Mouse (Mus musculus): ENCODE measurements around the gene Pex10. TPM values are rescaled to one million over a fixed set of nuclear protein-coding genes. Genes with fewer than 3 reads are reported as not detected.
A peak's percentile ranks its signal among the peaks of the same experiment; 100 is the strongest.

Gene Pex10
- polyA plus RNA-seq, 1 experiment from 2014 or later = 6.6 TPM

DNA sequence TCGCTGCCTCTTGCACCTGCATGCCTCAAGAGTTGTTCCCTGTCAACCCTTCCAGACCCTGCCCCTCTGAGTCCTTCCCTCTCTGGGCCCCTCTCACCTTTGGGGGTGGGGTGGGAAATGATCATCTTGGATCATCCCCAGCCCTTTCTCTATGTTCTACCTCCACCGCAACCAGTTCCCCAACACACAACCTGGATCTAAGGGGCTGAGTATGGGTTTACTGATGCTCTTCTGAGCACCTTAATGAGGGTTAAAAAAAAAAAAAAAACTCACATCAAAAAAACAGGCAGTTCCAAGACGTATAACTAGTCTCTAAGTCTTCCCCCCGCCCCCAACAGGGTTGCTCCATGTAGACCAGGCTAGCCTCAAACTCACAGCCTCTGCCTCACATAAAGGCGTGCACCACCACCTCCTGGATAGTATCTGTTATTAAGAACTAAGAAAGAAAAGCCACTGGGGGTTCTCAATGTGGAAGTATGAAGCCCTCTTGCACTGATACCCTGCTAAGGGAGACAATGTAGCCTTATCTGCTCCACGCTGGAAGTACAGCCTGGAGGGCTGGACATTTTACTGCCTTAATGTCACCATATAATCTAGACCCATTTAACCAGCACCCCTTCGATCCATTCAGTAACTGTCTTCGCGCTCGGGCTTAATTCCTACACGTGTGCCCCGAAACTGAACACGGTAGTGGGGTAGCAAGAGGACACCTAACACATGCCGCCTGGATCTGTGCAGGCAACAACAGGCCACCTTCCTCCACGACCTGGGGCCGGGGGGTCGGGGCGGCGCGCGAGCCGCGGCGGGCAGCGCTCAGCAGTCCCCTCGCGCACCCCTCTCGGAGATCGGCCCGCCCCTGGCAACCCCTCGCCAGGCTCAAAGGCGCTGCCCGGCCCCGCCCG, 18.6 kb downstream of the Pex10 start:
- 6% methylated on average over 35 of the region's 35 CpGs for WGBS
- H3K4me3 ChIP-seq (ENCODE audit: low read depth, low read length) = peak overlapping the region; percentile 78
- no peaks in the 10 kb centered on the region for H3K9me3 ChIP-seq (ENCODE audit: control insufficient read depth, low read length)
- H3K4me2 ChIP-seq (ENCODE audit: low read depth, low read length) = peak overlapping the region; percentile 66
- peak overlapping the region; percentile 79 for H3K27ac ChIP-seq (ENCODE audit: low read depth, low read length)
- ATAC-seq (ENCODE audit: low read depth) = 0 out of 2 replicates have a peak, but pooled peaks have one; percentile 0
- H3K36me3 ChIP-seq (ENCODE audit: control insufficient read depth, insufficient read depth, low read length) = peaks cover 5% of the 10 kb centered on the region
- peak overlapping the region; percentile 80 for H3K9ac ChIP-seq (replicated peaks; ENCODE audit: low read depth, low read length)
- no peaks in the 10 kb centered on the region; the same call in 1 of the 2 replicates for H3K27me3 ChIP-seq (ENCODE audit: control insufficient read depth, insufficient read depth, low read length)
- peaks cover 16% of the 10 kb centered on the region for H3K4me1 ChIP-seq (ENCODE audit: control insufficient read depth, insufficient read depth, low read length)

- Histone ChIP-seq H3K9me3 (ENCODE audit: control insufficient read depth, low read length) (no peaks in the 10 kb centered on the region), H3K36me3 (ENCODE audit: control insufficient read depth, insufficient read depth, low read length) (no peaks in the 10 kb centered on the region; the same call in 1 of the 2 replicates), H3K4me3 (ENCODE audit: low read depth, low read length) (peak within 1 kb of the TSS; percentile 78), H3K27ac (ENCODE audit: low read depth, low read length) (peak within 1 kb of the TSS; percentile 79), H3K9ac (replicated peaks; ENCODE audit: low read depth, low read length) (peak within 1 kb of the TSS; percentile 80), H3K4me2 (ENCODE audit: low read depth, low read length) (peak within 1 kb of the TSS; percentile 83), H3K27me3 (ENCODE audit: control insufficient read depth, insufficient read depth, low read length) (no peaks in the 10 kb centered on the region; the same call in 1 of the 2 replicates), H3K4me1 (ENCODE audit: control insufficient read depth, insufficient read depth, low read length) (peaks cover 16% of the 10 kb centered on the region)
- peak; percentile 97 for ATAC-seq (ENCODE audit: low read depth)
- WGBS = under 1% methylated on average over 74 of the region's 85 CpGs
These were observed 19.6 kb downstream of the Pex10 start, which contains the start of the genes Rer1 and Morn1 for GRCm38 (mm10) chr4:155086108-155087024. Gene Rer1, minus strand, starts transcription at chr4:155086382. Gene Morn1, plus strand, starts transcription at chr4:155086577.

- Histone ChIP-seq H3K4me2 (ENCODE audit: low read depth, low read length) (no peak overlapping the region), H3K9me3 (ENCODE audit: control insufficient read depth, low read length) (no peaks in the 10 kb centered on the region), H3K27ac (ENCODE audit: low read depth, low read length) (no peak overlapping the region), H3K27me3 (ENCODE audit: control insufficient read depth, insufficient read depth, low read length) (no peaks in the 10 kb centered on the region; the same call in 1 of the 2 replicates), H3K9ac (replicated peaks; ENCODE audit: low read depth, low read length) (no peak overlapping the region), H3K4me3 (ENCODE audit: low read depth, low read length) (no peak overlapping the region), H3K4me1 (ENCODE audit: control insufficient read depth, insufficient read depth, low read length) (peaks cover 16% of the 10 kb centered on the region), H3K36me3 (ENCODE audit: control insufficient read depth, insufficient read depth, low read length) (no peaks in the 10 kb centered on the region; the same call in 1 of the 2 replicates)
- ATAC-seq (ENCODE audit: low read depth) = no peak
- WGBS = 92% methylated on average over 5 of the region's 5 CpGs
These were observed 22.4 kb downstream of the Pex10 start for GRCm38 (mm10) chr4:155089241-155089640.

DNA sequence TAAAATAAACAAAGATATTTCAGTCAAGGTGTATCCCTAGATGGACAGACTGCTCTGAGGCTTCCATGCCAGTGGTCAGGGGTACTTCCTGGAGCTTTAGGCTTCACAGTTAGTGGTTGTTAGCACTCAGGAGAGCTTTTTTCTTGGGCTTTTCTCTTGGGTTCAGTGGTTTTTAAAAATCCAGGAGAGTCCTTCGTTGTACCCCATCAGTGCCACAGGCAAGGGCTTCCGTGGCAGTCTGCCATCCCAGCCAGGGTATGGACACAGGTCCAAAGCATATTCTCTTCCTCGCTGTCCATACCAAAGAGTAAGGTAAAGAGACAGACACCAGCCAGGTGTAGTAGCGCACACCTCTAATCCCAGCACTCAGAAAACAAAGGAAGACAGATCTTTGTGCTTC, 23.3 kb downstream of the Pex10 start:
- 94% methylated on average over 4 of the region's 4 CpGs for WGBS
- no peaks in the 10 kb centered on the region for H3K9me3 ChIP-seq (ENCODE audit: control insufficient read depth, low read length)
- no peaks in the 10 kb centered on the region; the same call in 1 of the 2 replicates for H3K36me3 ChIP-seq (ENCODE audit: control insufficient read depth, insufficient read depth, low read length)

DNA sequence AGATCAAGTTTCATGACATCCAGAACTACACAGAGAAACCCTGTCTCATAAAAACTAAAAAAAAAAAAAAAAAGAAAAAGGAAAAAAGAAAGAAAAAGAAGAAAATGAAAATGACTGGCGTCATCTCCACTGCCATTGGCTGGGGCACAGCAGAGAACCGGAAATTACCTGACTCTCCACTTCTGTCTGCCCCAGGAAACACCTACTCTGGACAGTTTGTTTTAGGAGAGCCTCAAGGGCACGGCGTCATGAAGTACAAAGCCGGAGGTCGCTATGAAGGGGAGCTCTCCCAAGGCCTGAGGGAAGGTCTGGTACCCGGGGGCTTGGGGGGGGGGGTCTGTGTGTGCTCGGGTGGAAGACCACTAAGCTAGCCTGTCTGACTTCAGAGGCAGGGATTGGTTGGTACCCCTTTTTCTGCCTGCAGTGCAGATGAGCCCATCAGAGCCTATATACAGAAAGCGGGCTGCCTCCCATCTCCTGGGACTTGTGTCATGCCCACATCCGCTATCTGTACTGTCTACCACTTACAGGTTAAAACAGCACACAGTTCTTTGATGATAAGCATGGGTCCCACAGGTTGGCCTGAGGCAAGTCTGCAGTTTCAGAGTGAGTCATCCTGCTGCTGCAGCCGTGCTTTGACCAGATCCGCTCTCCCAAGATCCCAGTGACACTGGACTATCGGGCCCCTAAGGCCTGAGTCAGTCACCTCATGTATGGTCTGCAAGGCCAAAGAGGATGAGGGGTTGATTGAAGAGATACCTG, 24.1 kb downstream of the Pex10 start:
- Histone ChIP-seq H3K4me2 (ENCODE audit: low read depth, low read length) (no peak overlapping the region), H3K27ac (ENCODE audit: low read depth, low read length) (no peak overlapping the region), H3K27me3 (ENCODE audit: control insufficient read depth, insufficient read depth, low read length) (no peaks in the 10 kb centered on the region; the same call in 1 of the 2 replicates), H3K4me3 (ENCODE audit: low read depth, low read length) (no peak overlapping the region), H3K9me3 (ENCODE audit: control insufficient read depth, low read length) (no peaks in the 10 kb centered on the region), H3K9ac (replicated peaks; ENCODE audit: low read depth, low read length) (no peak overlapping the region), H3K4me1 (ENCODE audit: control insufficient read depth, insufficient read depth, low read length) (peaks cover 8% of the 10 kb centered on the region), H3K36me3 (ENCODE audit: control insufficient read depth, insufficient read depth, low read length) (no peaks in the 10 kb centered on the region; the same call in 1 of the 2 replicates)
- no peak for ATAC-seq (ENCODE audit: low read depth)
- WGBS = 94% methylated on average over 13 of the region's 13 CpGs

More for the DNA sequence above, 23.3 kb downstream of the Pex10 start:
- peaks cover 11% of the 10 kb centered on the region for H3K4me1 ChIP-seq (ENCODE audit: control insufficient read depth, insufficient read depth, low read length)
- H3K27me3 ChIP-seq (ENCODE audit: control insufficient read depth, insufficient read depth, low read length) = no peaks in the 10 kb centered on the region; the same call in 1 of the 2 replicates
- ATAC-seq (ENCODE audit: low read depth) = no peak
- H3K27ac ChIP-seq (ENCODE audit: low read depth, low read length) = no peak overlapping the region
- no peak overlapping the region for H3K9ac ChIP-seq (replicated peaks; ENCODE audit: low read depth, low read length)
- no peak overlapping the region for H3K4me2 ChIP-seq (ENCODE audit: low read depth, low read length)
- no peak overlapping the region for H3K4me3 ChIP-seq (ENCODE audit: low read depth, low read length)

DNA sequence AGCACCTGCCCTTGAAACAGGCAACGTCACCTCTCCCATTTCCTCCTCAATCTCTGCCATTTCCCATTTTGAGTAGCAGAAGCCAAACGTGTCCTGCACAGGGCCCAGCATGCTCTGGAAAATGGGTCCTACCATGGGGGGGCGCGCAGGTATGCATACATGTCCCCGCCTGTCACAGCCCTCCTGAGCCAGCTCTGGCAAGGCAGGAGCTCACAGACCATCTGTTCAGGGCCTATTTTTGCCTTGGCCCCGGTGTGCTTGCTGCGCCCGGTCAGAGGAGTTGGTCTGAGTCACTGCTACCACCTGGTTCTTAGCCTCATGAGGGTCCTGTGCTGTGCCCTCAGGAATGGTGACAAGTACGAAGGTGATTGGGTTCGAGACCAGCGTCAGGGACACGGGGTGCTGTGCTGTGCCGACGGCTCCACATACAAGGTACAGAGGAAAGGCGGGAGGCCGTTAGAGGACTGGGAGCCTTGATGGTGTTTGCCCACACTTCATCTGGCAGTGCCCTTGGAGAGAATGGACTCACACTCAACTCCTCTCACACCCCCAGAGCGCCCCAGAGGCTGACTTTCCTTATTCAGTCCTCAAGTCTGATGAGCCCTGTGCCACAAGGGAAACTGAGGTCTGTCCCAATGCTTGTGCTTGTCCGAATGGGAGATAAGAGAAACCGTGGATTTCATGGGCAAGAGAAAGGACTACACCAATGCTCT, 26.1 kb downstream of the Pex10 start:
- Histone ChIP-seq H3K4me1 (ENCODE audit: control insufficient read depth, insufficient read depth, low read length) (no peaks in the 10 kb centered on the region), H3K9ac (replicated peaks; ENCODE audit: low read depth, low read length) (no peak overlapping the region), H3K4me3 (ENCODE audit: low read depth, low read length) (no peak overlapping the region), H3K36me3 (ENCODE audit: control insufficient read depth, insufficient read depth, low read length) (no peaks in the 10 kb centered on the region; the same call in 1 of the 2 replicates), H3K4me2 (ENCODE audit: low read depth, low read length) (no peak overlapping the region), H3K27ac (ENCODE audit: low read depth, low read length) (no peak overlapping the region), H3K27me3 (ENCODE audit: control insufficient read depth, insufficient read depth, low read length) (no peaks in the 10 kb centered on the region), H3K9me3 (ENCODE audit: control insufficient read depth, low read length) (no peaks in the 10 kb centered on the region)
- no peak for ATAC-seq (ENCODE audit: low read depth)
- 94% methylated on average over 19 of the region's 19 CpGs for WGBS

GRCm38 (mm10) chr4:155093431-155094149, 26.8 kb downstream of the Pex10 start:
- Histone ChIP-seq H3K4me2 (ENCODE audit: low read depth, low read length) (no peak overlapping the region), H3K9ac (replicated peaks; ENCODE audit: low read depth, low read length) (no peak overlapping the region), H3K4me3 (ENCODE audit: low read depth, low read length) (no peak overlapping the region), H3K36me3 (ENCODE audit: control insufficient read depth, insufficient read depth, low read length) (no peaks in the 10 kb centered on the region; the same call in 1 of the 2 replicates), H3K4me1 (ENCODE audit: control insufficient read depth, insufficient read depth, low read length) (no peaks in the 10 kb centered on the region), H3K9me3 (ENCODE audit: control insufficient read depth, low read length) (no peaks in the 10 kb centered on the region), H3K27me3 (ENCODE audit: control insufficient read depth, insufficient read depth, low read length) (no peaks in the 10 kb centered on the region), H3K27ac (ENCODE audit: low read depth, low read length) (no peak overlapping the region)
- 85% methylated on average over 7 of the region's 7 CpGs for WGBS
- ATAC-seq (ENCODE audit: low read depth) = no peak

All from neural tube, embryonic 14.5 days (tissue).